Mouse (Mus musculus) lung, embryonic 14.5 days (tissue): ENCODE results near the gene Glis3. TPM values are rescaled to one million over a fixed set of nuclear protein-coding genes. Genes with fewer than 3 reads are reported as not detected.

ENCODE experiments used
- ATAC-seq: fragments of 200-750 bp; cut with Nextera tagmentation; 2 replicates; pipeline ENCODE4 v1.8.0; 2017; ENCODE audit warnings: mild to moderate bottlenecking, moderate TSS enrichment, moderate library complexity; ENCODE audit not compliant: insufficient read depth
- DNase-seq: peaks from one replicate; pipeline ENCODE4 v3.0.0-alpha.2; 2015
- H3K27ac ChIP-seq: fragments of 300-500 bp; sonication (generic); 2 replicates; pipeline ENCODE4 v1.5.1; 2014; ENCODE audit warnings: low read depth, mild to moderate bottlenecking, moderate library complexity
- H3K27me3 ChIP-seq: fragments of 300-500 bp; sonication (generic); 2 replicates; pipeline ENCODE4 v1.6.1; 2014; ENCODE audit warnings: low read length, control low read depth; ENCODE audit not compliant: insufficient read depth
- H3K36me3 ChIP-seq: fragments of 300-500 bp; sonication (generic); 2 replicates; pipeline ENCODE4 v1.6.1; 2014; ENCODE audit warnings: control low read depth; ENCODE audit not compliant: insufficient read depth
- H3K4me1 ChIP-seq: fragments of 300-500 bp; sonication (generic); 2 replicates; pipeline ENCODE4 v1.6.1; 2014; ENCODE audit warnings: antibody characterized with exemption, control low read depth; ENCODE audit not compliant: insufficient read depth
- H3K4me2 ChIP-seq: fragments of 300-500 bp; sonication (generic); 2 replicates; pipeline ENCODE4 v1.6.1; 2014; ENCODE audit warnings: mild to moderate bottlenecking
- H3K4me3 ChIP-seq: fragments of 300-500 bp; sonication (generic); 2 replicates; pipeline ENCODE4 v1.5.1; 2014; ENCODE audit warnings: low read depth, low read length
- H3K9ac ChIP-seq: fragments of 300-500 bp; sonication (generic); 2 replicates; pipeline ENCODE4 v1.6.1; 2014
- H3K9me3 ChIP-seq: fragments of 300-500 bp; sonication (generic); 2 replicates; pipeline ENCODE4 v1.6.1; 2016; ENCODE audit warnings: low read depth, low read length, control low read depth
- CTCF ChIP-seq: IDR thresholded peaks from 2 replicates; pipeline ENCODE4 v1.5.1; 2016; ENCODE audit warnings: antibody characterized with exemption, low read depth
- WGBS: fragments of 180-500 bp; shearing (Covaris S2); extraction: QIAGEN DNeasy Blood & Tissue Kit; methylation state at CpG from one replicate; pipeline ENCODE4 v1.1.7; 2014; 5-methylcytosine and 5-hydroxymethylcytosine counted together
- polyA plus RNA-seq: library from polyadenylated mRNA; unstranded; fragments of >200 nt; fragmentation: Nextera tagmentation; extraction: Ambion mirVana; gene quantifications from 2 replicates; pipeline ENCODE4 v1.2.1, GENCODE M21; 2014

Gene Glis3
- polyA plus RNA-seq, 1 experiment from 2014 or later = 4.7 TPM

- no peak for TF ChIP-seq CTCF
- Histone ChIP-seq H3K27me3 (no peaks in the 10 kb centered on the region), H3K4me3 (no peak overlapping the region), H3K9ac (no peak overlapping the region), H3K27ac (no peak overlapping the region), H3K4me1 (no peaks in the 10 kb centered on the region), H3K4me2 (no peak overlapping the region), H3K36me3 (no peaks in the 10 kb centered on the region), H3K9me3 (no peaks in the 10 kb centered on the region)
- 58% methylated on average over 12 of the region's 12 CpGs for WGBS
- DNase-seq (no peak), ATAC-seq (no peak)
Observed at GRCm38 (mm10) chr19:28452951-28453520, 226.8 kb downstream of the Glis3 start.

GRCm38 (mm10) chr19:28448811-28449210 lies 231.1 kb downstream of the Glis3 start:
- TF ChIP-seq CTCF = no peak
- 73% methylated on average over 4 of the region's 4 CpGs for WGBS
- no peak overlapping the region for H3K4me3 ChIP-seq
- no peaks in the 10 kb centered on the region for H3K27me3 ChIP-seq
- H3K4me2 ChIP-seq = no peak overlapping the region
- ATAC-seq (no peak), DNase-seq (no peak)
- H3K4me1 ChIP-seq = no peaks in the 10 kb centered on the region
- no peaks in the 10 kb centered on the region for H3K9me3 ChIP-seq
- H3K9ac ChIP-seq = no peak overlapping the region
- no peaks in the 10 kb centered on the region for H3K36me3 ChIP-seq
- H3K27ac ChIP-seq = no peak overlapping the region

GRCm38 (mm10) chr19:28442161-28442560 lies 237.7 kb downstream of the Glis3 start:
- Histone ChIP-seq H3K4me2 (no peak overlapping the region), H3K27me3 (no peaks in the 10 kb centered on the region), H3K4me3 (no peak overlapping the region), H3K36me3 (no peaks in the 10 kb centered on the region), H3K9ac (no peak overlapping the region), H3K4me1 (no peaks in the 10 kb centered on the region), H3K9me3 (no peaks in the 10 kb centered on the region), H3K27ac (no peak overlapping the region)
- WGBS = 83% methylated on average over 4 of the region's 4 CpGs
- no peak for TF ChIP-seq CTCF
- no peak for ATAC-seq
- no peak for DNase-seq

- Histone ChIP-seq H3K36me3 (no peaks in the 10 kb centered on the region), H3K4me1 (no peaks in the 10 kb centered on the region), H3K27ac (no peak overlapping the region), H3K9me3 (no peaks in the 10 kb centered on the region), H3K4me3 (no peak overlapping the region), H3K9ac (no peak overlapping the region), H3K4me2 (no peak overlapping the region), H3K27me3 (no peaks in the 10 kb centered on the region)
- 51% methylated on average over 12 of the region's 12 CpGs for WGBS
- DNase-seq (peak; percentile 56), ATAC-seq (peak; percentile 76)
- TF ChIP-seq CTCF = no peak
Observed at GRCm38 (mm10) chr19:28436457-28437148, 243.3 kb downstream of the Glis3 start.

- Histone ChIP-seq H3K9ac (no peak overlapping the region), H3K9me3 (no peaks in the 10 kb centered on the region), H3K27ac (no peak overlapping the region), H3K36me3 (no peaks in the 10 kb centered on the region), H3K27me3 (no peaks in the 10 kb centered on the region), H3K4me3 (no peak overlapping the region), H3K4me2 (no peak overlapping the region), H3K4me1 (no peaks in the 10 kb centered on the region)
- 67% methylated on average over 6 of the region's 6 CpGs for WGBS
- ATAC-seq = no peak
- no peak for DNase-seq
- TF ChIP-seq CTCF = no peak
Observed at GRCm38 (mm10) chr19:28428220-28428816, 251.6 kb downstream of the Glis3 start.

GRCm38 (mm10) chr19:28424180-28424579 lies 255.7 kb downstream of the Glis3 start:
- H3K4me1 ChIP-seq = no peaks in the 10 kb centered on the region
- TF ChIP-seq CTCF = no peak
- H3K4me3 ChIP-seq = no peak overlapping the region
- DNase-seq (no peak), ATAC-seq (no peak)
- WGBS = 86% methylated on average over 5 of the region's 5 CpGs
- no peaks in the 10 kb centered on the region for H3K9me3 ChIP-seq
- no peak overlapping the region for H3K9ac ChIP-seq
- H3K27ac ChIP-seq = no peak overlapping the region
- H3K36me3 ChIP-seq = no peaks in the 10 kb centered on the region
- no peaks in the 10 kb centered on the region for H3K27me3 ChIP-seq
- H3K4me2 ChIP-seq = no peak overlapping the region

- Histone ChIP-seq H3K27me3 (no peaks in the 10 kb centered on the region), H3K4me1 (no peaks in the 10 kb centered on the region), H3K9me3 (no peaks in the 10 kb centered on the region), H3K27ac (no peak overlapping the region), H3K36me3 (no peaks in the 10 kb centered on the region), H3K4me2 (no peak overlapping the region), H3K4me3 (no peak overlapping the region), H3K9ac (no peak overlapping the region)
- 35% methylated on average over 9 of the region's 9 CpGs for WGBS
- no peak for TF ChIP-seq CTCF
- DNase-seq (no peak), ATAC-seq (no peak)
Observed at GRCm38 (mm10) chr19:28422939-28423338, 256.9 kb downstream of the Glis3 start.
